Mouse (Mus musculus): ENCODE data around the gene Tsc1. TPM values are rescaled to one million over a fixed set of nuclear protein-coding genes. Genes with fewer than 3 reads are reported as not detected.

Tsc1 gene
- polyA plus RNA-seq, 1 experiment from 2014 or later: 17.2 TPM

DNA sequence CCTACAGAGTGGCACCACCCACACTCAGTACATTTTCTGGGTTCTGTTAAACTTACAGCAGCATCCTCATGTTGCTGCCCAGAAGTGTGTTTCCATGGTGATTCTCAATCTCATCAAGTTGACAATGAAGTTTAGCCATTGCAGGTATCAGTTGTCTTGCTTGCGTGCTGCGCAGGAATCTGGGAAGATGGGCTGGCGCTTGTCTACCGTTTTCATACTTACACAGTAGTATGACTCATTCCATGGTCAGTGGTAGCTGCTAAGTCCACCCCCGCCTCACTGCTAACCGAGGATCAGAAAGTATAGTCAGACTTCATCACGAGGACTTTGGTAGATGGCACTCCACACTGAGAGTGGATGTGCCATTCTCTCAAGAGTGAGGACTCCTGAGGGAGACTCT lies 12.3 kb downstream of the Tsc1 start:
- no peak for ATAC-seq (replicated peaks; ENCODE audit: low FRiP score, low TSS enrichment, low read depth)
- 92% methylated on average over 7 of the region's 7 CpGs for WGBS
- H3K4me1 ChIP-seq (replicated peaks; ENCODE audit: control insufficient read depth, insufficient read depth, low read length): no peaks in the 10 kb centered on the region

DNA sequence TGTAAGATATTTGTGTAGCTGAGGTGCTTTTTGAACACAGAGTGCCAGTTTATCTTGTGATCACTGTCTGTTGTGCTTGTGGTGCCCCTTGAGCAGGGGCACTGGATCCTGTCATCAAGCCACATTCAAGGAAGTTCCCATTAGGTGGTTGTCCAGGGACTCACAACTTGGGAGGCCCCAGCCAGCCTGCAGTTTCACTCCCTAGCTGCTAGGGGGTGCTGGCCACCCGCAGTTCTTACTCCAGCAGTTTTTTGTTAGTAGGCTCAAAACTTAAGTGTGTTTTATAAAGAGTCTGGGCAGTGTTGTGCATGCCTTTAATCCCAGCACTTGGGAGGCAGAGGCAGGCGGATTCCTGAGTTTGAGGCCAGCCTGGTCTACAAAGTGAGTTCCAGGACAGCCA lies 13.3 kb downstream of the Tsc1 start:
- ATAC-seq (replicated peaks; ENCODE audit: low FRiP score, low TSS enrichment, low read depth): no peak
- 65% methylated on average over 2 of the region's 2 CpGs for WGBS
- H3K36me3 ChIP-seq (ENCODE audit: control insufficient read depth, insufficient read depth, low read length): peaks cover 37% of the 10 kb centered on the region
- DNase-seq (ENCODE audit: low spot score): no peak
- no peaks in the 10 kb centered on the region for H3K4me1 ChIP-seq (replicated peaks; ENCODE audit: control insufficient read depth, insufficient read depth, low read length)
- H3K9ac ChIP-seq (ENCODE audit: low read length): no peak overlapping the region
- H3K4me3 ChIP-seq (ENCODE audit: low read depth, low read length): no peak overlapping the region
- H3K27ac ChIP-seq (ENCODE audit: low read depth): no peak overlapping the region
- H3K4me2 ChIP-seq (ENCODE audit: low read length): no peak overlapping the region
- no peaks in the 10 kb centered on the region for H3K27me3 ChIP-seq (replicated peaks; ENCODE audit: control insufficient read depth, insufficient read depth, low read length)
- no peaks in the 10 kb centered on the region for H3K9me3 ChIP-seq (ENCODE audit: control insufficient read depth, low read length)

More for the DNA sequence above, 12.3 kb downstream of the Tsc1 start:
- H3K36me3 ChIP-seq (ENCODE audit: control insufficient read depth, insufficient read depth, low read length): peaks cover 27% of the 10 kb centered on the region
- no peaks in the 10 kb centered on the region for H3K9me3 ChIP-seq (ENCODE audit: control insufficient read depth, low read length)
- no peak overlapping the region for H3K4me3 ChIP-seq (ENCODE audit: low read depth, low read length)
- no peak overlapping the region for H3K4me2 ChIP-seq (ENCODE audit: low read length)
- no peaks in the 10 kb centered on the region for H3K27me3 ChIP-seq (replicated peaks; ENCODE audit: control insufficient read depth, insufficient read depth, low read length)
- no peak for DNase-seq (ENCODE audit: low spot score)
- no peak overlapping the region for H3K9ac ChIP-seq (ENCODE audit: low read length)
- no peak overlapping the region for H3K27ac ChIP-seq (ENCODE audit: low read depth)

DNA sequence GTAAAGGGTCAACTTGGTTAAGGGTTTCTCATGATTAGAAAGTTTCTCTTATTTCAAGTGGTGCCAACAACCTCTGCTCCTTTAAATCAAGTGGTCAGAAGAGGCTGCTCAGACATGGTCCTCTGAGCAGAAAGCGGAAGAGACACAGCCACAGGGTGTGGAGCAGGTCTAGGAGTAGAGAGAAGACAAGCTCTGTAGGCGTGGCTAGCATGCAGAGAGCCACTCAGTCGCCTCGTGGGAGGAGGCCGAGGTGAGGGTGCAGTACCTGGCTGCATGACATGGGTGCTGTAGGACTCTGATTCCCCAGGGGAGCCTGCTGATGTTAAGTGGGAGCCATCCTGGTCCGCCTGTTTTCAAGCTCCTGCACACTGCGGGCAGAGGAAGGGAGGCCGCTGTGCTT lies 15.2 kb downstream of the Tsc1 start:
- 78% methylated on average over 8 of the region's 8 CpGs for WGBS
- Histone ChIP-seq H3K27me3 (replicated peaks; ENCODE audit: control insufficient read depth, insufficient read depth, low read length) (no peaks in the 10 kb centered on the region), H3K27ac (ENCODE audit: low read depth) (no peak overlapping the region), H3K9ac (ENCODE audit: low read length) (no peak overlapping the region), H3K4me2 (ENCODE audit: low read length) (no peak overlapping the region), H3K9me3 (ENCODE audit: control insufficient read depth, low read length) (no peaks in the 10 kb centered on the region), H3K4me3 (ENCODE audit: low read depth, low read length) (no peak overlapping the region), H3K36me3 (ENCODE audit: control insufficient read depth, insufficient read depth, low read length) (peaks cover 52% of the 10 kb centered on the region), H3K4me1 (replicated peaks; ENCODE audit: control insufficient read depth, insufficient read depth, low read length) (no peaks in the 10 kb centered on the region)
- DNase-seq (ENCODE audit: low spot score) (no peak), ATAC-seq (replicated peaks; ENCODE audit: low FRiP score, low TSS enrichment, low read depth) (no peak)

DNA sequence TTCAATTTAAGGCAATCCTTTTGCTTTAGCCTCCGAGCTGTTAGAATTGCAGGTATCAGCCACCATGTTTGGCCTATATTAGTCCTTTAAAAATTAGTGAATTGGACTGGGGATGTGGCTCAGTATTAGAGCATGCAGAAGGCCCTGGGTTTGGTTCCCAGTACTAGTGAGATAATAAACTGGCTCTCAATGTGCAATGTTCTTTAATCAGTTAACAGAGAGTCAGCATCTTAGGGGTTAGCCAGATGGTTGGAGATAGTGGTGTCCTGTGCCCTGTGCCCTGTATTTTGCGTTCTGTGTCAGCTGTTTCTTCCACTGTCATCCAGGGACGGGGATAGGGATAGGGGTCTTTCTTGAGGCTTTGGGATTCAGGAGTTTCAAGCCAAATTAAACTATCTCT lies 21.9 kb downstream of the Tsc1 start:
- Histone ChIP-seq H3K4me1 (replicated peaks; ENCODE audit: control insufficient read depth, insufficient read depth, low read length) (no peaks in the 10 kb centered on the region), H3K9me3 (ENCODE audit: control insufficient read depth, low read length) (no peaks in the 10 kb centered on the region), H3K4me3 (ENCODE audit: low read depth, low read length) (no peak overlapping the region), H3K27me3 (replicated peaks; ENCODE audit: control insufficient read depth, insufficient read depth, low read length) (no peaks in the 10 kb centered on the region), H3K36me3 (ENCODE audit: control insufficient read depth, insufficient read depth, low read length) (peaks cover 91% of the 10 kb centered on the region), H3K4me2 (ENCODE audit: low read length) (no peak overlapping the region), H3K9ac (ENCODE audit: low read length) (no peak overlapping the region), H3K27ac (ENCODE audit: low read depth) (no peak overlapping the region)
- ATAC-seq (replicated peaks; ENCODE audit: low FRiP score, low TSS enrichment, low read depth) (no peak), DNase-seq (ENCODE audit: low spot score) (no peak)
- 86% methylated on average over 3 of the region's 3 CpGs for WGBS

DNA sequence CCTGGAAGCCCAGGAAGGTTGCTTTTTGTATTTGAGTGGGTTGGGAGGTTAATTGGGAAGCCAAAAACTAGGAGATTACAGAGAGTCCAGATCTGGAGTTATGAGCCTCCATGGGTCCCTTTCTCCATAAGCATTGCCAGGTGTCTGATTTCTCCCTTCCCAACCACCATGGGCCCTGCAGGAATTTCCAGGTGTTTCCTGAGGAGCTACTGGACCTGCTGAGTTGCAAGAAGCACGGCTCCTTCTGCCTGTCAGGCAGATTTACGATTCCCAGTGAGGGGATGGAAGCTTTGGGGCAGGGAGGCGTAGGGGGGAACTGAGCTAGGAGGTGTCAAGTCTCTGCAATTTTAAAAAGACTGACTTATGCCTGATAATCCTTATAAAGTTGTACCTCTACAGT lies 24.8 kb downstream of the Tsc1 start:
- Histone ChIP-seq H3K9me3 (ENCODE audit: control insufficient read depth, low read length) (no peaks in the 10 kb centered on the region), H3K36me3 (ENCODE audit: control insufficient read depth, insufficient read depth, low read length) (peaks cover 88% of the 10 kb centered on the region), H3K4me1 (replicated peaks; ENCODE audit: control insufficient read depth, insufficient read depth, low read length) (no peaks in the 10 kb centered on the region), H3K27me3 (replicated peaks; ENCODE audit: control insufficient read depth, insufficient read depth, low read length) (no peaks in the 10 kb centered on the region), H3K9ac (ENCODE audit: low read length) (no peak overlapping the region), H3K27ac (ENCODE audit: low read depth) (no peak overlapping the region), H3K4me3 (ENCODE audit: low read depth, low read length) (no peak overlapping the region), H3K4me2 (ENCODE audit: low read length) (no peak overlapping the region)
- ATAC-seq (replicated peaks; ENCODE audit: low FRiP score, low TSS enrichment, low read depth) (no peak), DNase-seq (ENCODE audit: low spot score) (no peak)
- 57% methylated on average over 3 of the region's 3 CpGs for WGBS

DNA sequence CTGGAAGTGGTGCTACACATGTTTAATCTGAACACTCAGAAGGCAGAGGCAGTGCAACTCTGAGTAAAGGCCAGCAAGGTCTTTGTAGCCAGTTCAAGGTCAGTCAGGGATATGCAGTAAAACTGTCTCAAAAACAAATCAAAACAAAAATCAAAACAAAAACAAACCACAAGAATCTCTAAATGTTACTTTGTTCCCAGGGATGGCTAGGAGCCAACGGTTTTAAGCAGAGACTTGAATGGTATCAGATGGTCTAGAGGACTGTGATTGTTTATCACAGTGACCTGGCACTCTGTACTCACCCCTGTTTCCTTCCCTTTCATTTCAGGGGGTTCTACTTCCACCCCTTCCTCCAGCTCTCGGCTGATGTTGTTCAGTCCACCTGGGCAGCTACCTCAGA lies 30.4 kb downstream of the Tsc1 start:
- Histone ChIP-seq H3K4me2 (ENCODE audit: low read length) (no peak overlapping the region), H3K9me3 (ENCODE audit: control insufficient read depth, low read length) (no peaks in the 10 kb centered on the region), H3K9ac (ENCODE audit: low read length) (no peak overlapping the region), H3K4me3 (ENCODE audit: low read depth, low read length) (no peak overlapping the region), H3K36me3 (ENCODE audit: control insufficient read depth, insufficient read depth, low read length) (peaks cover 87% of the 10 kb centered on the region), H3K27me3 (replicated peaks; ENCODE audit: control insufficient read depth, insufficient read depth, low read length) (no peaks in the 10 kb centered on the region), H3K27ac (ENCODE audit: low read depth) (no peak overlapping the region), H3K4me1 (replicated peaks; ENCODE audit: control insufficient read depth, insufficient read depth, low read length) (no peaks in the 10 kb centered on the region)
- 78% methylated on average over 2 of the region's 2 CpGs for WGBS
- DNase-seq (ENCODE audit: low spot score): no peak
- ATAC-seq (replicated peaks; ENCODE audit: low FRiP score, low TSS enrichment, low read depth): no peak

DNA sequence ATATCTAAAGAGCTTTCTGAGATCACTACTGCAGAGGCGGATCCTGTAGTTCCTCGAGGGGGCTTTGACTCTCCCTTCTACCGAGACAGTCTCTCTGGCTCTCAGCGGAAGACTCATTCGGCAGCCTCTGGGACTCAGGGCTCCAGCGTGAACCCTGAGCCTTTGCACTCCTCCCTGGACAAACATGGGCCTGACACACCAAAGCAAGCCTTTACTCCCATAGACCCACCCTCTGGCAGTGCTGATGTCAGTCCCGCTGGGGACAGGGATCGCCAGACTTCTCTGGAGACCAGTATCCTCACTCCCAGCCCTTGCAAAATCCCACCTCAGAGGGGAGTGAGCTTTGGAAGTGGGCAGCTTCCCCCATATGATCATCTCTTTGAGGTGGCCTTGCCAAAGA lies 35.0 kb downstream of the Tsc1 start:
- H3K36me3 ChIP-seq (ENCODE audit: control insufficient read depth, insufficient read depth, low read length): peaks cover 89% of the 10 kb centered on the region
- DNase-seq (ENCODE audit: low spot score) (no peak), ATAC-seq (replicated peaks; ENCODE audit: low FRiP score, low TSS enrichment, low read depth) (no peak)
- H3K9me3 ChIP-seq (ENCODE audit: control insufficient read depth, low read length): no peaks in the 10 kb centered on the region
- H3K27me3 ChIP-seq (replicated peaks; ENCODE audit: control insufficient read depth, insufficient read depth, low read length): no peaks in the 10 kb centered on the region
- no peaks in the 10 kb centered on the region for H3K4me1 ChIP-seq (replicated peaks; ENCODE audit: control insufficient read depth, insufficient read depth, low read length)
- WGBS: 88% methylated on average over 8 of the region's 8 CpGs
- no peak overlapping the region for H3K27ac ChIP-seq (ENCODE audit: low read depth)
- no peak overlapping the region for H3K4me2 ChIP-seq (ENCODE audit: low read length)
- no peak overlapping the region for H3K9ac ChIP-seq (ENCODE audit: low read length)
- no peak overlapping the region for H3K4me3 ChIP-seq (ENCODE audit: low read depth, low read length)

DNA sequence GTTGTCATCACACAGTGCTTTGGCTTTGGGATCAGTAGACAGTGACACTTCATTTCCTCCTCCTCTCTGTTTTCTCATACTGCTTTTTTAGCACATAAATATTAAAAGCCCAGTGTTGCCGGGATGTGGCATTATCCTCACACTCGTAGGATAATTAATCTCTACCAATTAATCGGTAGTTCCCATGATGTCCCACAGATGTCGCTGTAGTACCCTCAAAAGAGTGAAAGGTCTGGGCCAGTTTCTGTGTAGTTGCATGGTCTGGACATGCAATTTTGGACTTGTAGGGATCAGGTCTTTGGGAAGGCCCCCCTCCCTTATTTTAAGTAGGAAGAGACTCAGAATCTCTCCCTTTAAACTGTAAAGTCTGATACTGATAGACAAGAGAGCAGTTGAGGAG lies 39.7 kb downstream of the Tsc1 start:
- DNase-seq (ENCODE audit: low spot score) (no peak), ATAC-seq (replicated peaks; ENCODE audit: low FRiP score, low TSS enrichment, low read depth) (no peak)
- Histone ChIP-seq H3K4me1 (replicated peaks; ENCODE audit: control insufficient read depth, insufficient read depth, low read length) (no peaks in the 10 kb centered on the region), H3K36me3 (ENCODE audit: control insufficient read depth, insufficient read depth, low read length) (peaks cover 90% of the 10 kb centered on the region), H3K27ac (ENCODE audit: low read depth) (no peak overlapping the region), H3K9ac (ENCODE audit: low read length) (no peak overlapping the region), H3K4me3 (ENCODE audit: low read depth, low read length) (no peak overlapping the region), H3K4me2 (ENCODE audit: low read length) (no peak overlapping the region), H3K27me3 (replicated peaks; ENCODE audit: control insufficient read depth, insufficient read depth, low read length) (no peaks in the 10 kb centered on the region), H3K9me3 (ENCODE audit: control insufficient read depth, low read length) (no peaks in the 10 kb centered on the region)
- 42% methylated on average over 4 of the region's 4 CpGs for WGBS

DNA sequence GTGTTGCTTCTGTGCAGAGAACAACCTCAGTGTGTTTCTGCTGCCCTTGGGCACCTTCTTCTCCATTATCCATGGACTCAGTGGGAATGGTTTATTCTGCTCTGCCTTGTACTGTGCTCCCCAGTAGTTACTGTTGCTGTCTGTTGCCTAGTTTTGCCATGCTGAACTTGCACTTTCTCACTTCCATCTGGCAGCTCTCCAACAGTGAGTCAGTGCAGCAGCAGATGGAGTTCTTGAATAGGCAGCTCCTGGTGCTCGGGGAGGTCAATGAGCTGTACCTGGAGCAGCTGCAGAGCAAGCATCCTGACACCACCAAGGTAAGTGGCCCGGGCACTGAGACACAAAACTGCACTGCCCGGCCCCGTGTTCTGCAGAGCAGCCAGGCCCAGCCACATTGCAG lies 40.7 kb downstream of the Tsc1 start:
- Histone ChIP-seq H3K4me1 (replicated peaks; ENCODE audit: control insufficient read depth, insufficient read depth, low read length) (no peaks in the 10 kb centered on the region), H3K4me2 (ENCODE audit: low read length) (no peak overlapping the region), H3K4me3 (ENCODE audit: low read depth, low read length) (no peak overlapping the region), H3K9me3 (ENCODE audit: control insufficient read depth, low read length) (no peaks in the 10 kb centered on the region), H3K9ac (ENCODE audit: low read length) (no peak overlapping the region), H3K27me3 (replicated peaks; ENCODE audit: control insufficient read depth, insufficient read depth, low read length) (no peaks in the 10 kb centered on the region), H3K36me3 (ENCODE audit: control insufficient read depth, insufficient read depth, low read length) (peaks cover 90% of the 10 kb centered on the region), H3K27ac (ENCODE audit: low read depth) (no peak overlapping the region)
- ATAC-seq (replicated peaks; ENCODE audit: low FRiP score, low TSS enrichment, low read depth) (no peak), DNase-seq (ENCODE audit: low spot score) (no peak)
- WGBS: 88% methylated on average over 4 of the region's 4 CpGs
